Mouse (Mus musculus) brain, embryonic 14.5 days (tissue): Measurements from ENCODE around the gene Rnft2.

Experiments used
- CTCF ChIP-seq: fragments of 200-500 bp; IDR thresholded peaks from 2 replicates; pipeline ENCODE4 v1.5.1; 2012; ENCODE audit warnings: inconsistent platforms, mild to moderate bottlenecking, moderate library complexity, borderline replicate concordance; ENCODE audit not compliant: insufficient read depth, insufficient read length; ENCODE audit errors: extremely low read depth
- POLR2A ChIP-seq: fragments of 200-500 bp; IDR thresholded peaks from 2 replicates; pipeline ENCODE4 v1.6.1; 2012; ENCODE audit warnings: mild to moderate bottlenecking, inconsistent platforms, borderline replicate concordance; ENCODE audit not compliant: poor library complexity, insufficient read depth, insufficient read length, severe bottlenecking; ENCODE audit errors: extremely low read depth

GRCm38 (mm10) chr5:118174310-118175009 is 70.5 kb downstream of the Rnft2 start:
- TF ChIP-seq POLR2A, result no peak
- no peak for TF ChIP-seq CTCF
